Mouse (Mus musculus): ENCODE measurements around the gene Astn2.

Astn2 gene

DNA sequence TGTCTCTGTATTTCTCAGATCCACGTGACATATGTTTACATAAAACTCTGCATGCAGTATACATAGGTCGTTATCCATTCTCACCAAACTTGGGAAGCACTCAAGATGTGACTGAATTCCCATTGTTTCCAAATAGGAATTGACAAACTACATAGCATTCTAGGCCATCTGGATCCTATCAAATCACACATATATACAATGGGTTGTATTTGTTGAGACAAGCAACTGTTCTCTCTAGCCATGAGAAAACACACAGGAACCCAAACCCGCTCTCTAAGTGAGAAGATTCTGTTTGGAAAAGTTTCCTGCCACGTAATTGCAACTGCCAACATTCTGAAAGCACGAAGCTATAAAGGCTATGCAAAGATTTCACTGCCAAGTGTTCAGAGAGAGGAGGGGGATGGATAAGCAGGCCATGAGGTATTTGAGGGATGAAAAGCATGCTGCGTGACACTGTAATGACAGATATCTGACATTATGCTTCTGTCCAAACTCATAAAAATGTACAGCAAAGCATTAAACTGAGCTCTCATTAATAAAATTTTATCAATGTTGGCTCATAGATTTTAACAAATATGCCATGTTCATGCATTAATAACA lies 732.7 kb downstream of the Astn2 start:
- DNase-seq: no peak

DNA sequence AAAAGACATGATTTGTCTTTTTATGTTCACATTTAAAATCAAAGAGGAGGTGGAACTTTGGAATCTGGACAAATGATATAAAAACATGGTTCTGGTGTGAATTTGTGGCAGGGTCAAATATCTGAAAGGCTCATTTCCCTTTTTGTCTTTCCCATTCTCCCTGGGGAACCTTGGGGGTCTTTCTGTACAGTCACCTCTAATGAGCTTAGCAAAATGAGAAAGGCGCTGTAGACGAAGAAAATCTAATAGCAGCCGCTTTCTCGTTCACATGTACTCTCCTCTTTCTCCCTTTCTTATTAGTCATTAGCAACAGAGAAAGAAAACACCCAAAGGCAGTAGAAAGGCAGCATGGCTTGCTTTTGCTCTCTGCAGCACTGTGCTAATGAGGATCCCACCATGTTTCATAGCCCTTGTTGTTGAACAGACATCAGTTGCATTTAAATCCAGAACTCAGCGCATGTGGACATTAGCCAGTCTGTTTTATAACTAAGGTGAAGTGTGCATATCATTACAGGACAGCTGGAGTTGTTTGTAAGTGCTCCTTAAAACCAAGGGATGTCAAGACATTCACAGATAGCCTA lies 737.3 kb downstream of the Astn2 start:
- DNase-seq: no peak

DNA sequence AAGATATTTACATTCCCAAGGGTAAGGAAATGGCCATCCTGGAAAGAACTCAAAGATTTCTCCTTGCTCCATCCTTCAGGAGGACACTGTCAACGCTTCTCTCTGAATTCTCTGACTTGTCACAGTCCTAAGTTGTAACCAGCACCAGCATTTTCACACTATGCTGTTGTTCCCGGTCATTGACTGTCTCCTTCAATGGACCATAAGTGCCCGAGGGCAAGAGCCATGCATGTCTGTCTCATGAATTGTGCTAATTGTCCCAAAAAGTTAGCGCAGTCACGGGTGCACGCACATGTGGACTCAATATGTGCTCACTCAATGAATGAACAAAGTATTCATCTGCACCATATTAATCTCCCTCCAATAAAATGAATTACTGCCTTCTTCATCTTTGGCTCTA lies 741.2 kb downstream of the Astn2 start:
- DNase-seq: no peak

DNA sequence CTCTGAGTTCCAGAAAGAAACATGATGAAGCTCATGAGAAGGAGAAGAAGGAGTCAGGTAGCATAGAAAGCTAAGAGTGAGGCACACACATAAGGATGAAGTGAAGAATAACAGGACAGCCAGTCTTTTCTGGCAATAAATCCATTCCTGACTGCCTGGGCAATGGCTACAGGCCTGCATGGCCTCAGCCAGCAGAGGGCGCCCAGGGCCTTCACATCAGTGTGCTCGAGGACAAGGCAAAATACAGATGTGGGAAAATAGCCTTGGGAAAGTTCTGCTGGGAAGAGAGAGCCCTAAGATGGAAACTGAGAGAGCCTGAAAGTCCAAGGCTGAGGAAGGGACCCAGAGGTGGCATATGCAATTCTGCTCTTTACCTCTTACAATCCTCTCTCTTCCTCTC lies 749.7 kb downstream of the Astn2 start:
- DNase-seq: peak; percentile 85 to 87

DNA sequence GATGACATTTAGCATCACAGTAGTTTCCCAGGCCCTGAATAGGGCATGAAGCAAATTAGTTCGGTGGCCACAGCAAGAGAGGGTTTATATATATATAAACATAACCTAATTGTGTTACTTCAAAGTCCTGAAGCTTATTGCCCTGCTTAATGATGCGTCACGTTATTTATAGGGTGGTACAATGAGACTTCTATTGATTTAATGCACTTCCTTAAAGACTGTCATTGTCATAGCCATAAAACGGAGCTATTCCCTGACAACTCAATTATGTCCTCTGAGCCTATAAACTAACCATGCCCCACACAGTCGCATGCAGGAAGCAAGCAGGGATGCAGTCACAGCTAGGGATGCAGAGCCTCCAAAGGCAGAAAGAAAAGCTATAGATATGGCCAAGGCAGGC lies 761.8 kb downstream of the Astn2 start:
- no peak for DNase-seq

DNA sequence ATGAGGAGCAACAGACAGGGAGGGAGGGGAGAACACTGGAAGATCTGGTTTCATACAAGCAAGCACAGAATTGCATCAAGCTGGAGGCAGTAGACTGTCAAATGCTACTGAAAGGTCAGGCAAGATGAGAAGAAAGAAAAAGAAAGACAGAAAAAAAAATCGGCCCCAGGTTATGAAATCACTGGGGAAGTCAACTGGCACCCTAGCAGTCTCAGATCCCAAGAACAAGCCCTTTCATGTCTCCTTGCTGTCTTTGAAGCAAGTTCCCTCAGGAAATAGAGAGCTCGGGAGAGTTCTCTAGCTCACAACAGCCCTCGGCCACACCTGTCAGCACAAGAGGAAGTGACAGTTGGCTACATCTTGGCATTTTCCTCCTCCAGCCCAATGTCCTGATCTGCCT lies 766.2 kb downstream of the Astn2 start:
- DNase-seq: no peak

DNA sequence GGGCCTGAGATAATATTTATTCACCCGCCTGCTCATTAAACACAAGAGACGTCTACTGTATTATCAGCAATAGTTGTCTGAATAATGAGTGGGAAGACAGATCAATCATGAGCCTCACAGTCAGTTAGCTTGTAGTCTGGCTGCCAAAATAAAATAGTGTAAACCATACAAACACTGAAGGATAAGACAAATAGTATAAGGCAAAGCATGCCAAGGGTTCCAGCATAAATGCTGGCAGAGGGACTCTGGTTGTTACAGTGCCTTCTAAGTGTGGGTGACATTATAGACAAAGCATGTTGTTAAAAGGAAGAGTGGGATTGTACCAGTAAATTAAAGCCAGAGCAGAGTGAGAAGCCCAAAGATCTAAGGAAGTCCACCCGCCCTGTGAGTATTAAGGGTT lies 784.3 kb downstream of the Astn2 start:
- no peak for DNase-seq

DNA sequence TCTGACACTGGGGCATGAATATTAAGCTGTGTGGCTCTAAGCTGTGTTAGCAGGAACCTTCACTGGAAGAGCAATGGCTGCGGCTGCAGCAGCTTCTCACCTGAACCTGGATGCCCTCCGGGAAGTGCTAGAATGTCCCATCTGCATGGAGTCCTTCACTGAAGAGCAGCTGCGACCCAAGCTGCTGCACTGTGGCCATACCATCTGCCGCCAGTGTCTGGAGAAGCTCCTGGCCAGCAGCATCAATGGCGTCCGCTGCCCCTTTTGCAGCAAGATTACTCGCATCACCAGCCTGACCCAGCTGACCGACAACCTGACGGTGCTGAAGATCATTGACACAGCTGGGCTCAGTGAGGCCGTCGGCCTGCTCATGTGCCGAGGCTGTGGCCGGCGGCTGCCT lies 791.3 kb downstream of the Astn2 start:
- peak; percentile 31 to 33 for DNase-seq

DNA sequence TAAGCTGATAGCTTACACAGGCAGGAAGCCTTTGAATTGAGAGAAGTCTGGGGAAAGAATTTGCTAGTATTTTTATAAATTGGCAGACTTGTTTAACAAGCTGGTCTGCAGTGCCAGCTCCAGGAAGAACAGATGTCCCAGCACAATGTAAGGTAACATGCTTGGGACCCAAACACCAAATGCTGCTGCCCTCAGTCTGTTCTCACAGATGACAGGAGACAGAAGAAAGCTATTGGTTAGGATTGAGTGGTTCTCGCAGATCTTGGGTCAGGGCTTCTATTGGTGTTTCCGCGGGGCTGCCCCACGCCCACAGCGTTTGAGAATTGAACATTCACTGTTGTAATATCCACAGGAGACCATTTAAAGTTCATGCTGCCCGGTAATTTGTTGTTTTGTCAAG lies 793.5 kb downstream of the Astn2 start:
- DNase-seq: peak; percentile 48 to 60

DNA sequence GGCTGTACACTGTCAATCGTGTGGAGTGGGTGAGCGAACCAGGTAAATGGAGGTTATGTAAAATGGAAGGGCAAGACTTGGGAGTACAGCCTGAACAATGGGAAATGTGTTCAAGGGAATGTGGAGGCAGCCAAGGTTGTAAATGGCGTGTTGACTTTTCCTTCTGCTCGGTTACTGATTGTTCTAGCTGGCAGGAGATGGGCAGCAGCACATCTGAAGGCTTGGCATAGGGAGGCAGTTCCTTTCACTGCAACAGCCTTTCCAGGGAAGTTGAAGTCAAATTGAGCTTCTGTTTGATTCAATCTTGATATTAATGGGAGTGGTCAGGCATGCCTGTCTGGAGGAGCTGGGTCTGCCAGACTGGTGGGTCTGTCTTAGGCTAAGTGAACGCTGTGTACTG lies 794.1 kb downstream of the Astn2 start:
- no peak for DNase-seq

DNA sequence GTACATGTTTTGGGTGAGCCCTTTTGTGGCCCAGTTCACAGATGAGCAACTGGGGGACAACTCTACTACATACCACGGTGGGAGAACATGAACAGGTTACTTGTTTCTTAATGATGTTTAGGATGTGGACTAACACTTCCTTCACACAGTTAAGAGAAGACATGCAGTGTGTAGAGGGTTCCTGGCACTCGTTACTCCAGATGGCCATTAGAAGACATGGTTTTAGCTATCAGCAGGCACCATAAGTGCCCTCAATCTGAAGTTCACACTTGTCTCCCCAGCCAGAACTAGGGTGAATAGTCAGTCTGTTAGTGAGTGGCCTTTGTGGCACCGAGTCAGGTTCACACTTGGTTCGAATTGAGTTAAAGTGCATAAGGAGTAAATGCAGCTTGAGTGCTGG lies 796.3 kb downstream of the Astn2 start:
- DNase-seq: no peak

DNA sequence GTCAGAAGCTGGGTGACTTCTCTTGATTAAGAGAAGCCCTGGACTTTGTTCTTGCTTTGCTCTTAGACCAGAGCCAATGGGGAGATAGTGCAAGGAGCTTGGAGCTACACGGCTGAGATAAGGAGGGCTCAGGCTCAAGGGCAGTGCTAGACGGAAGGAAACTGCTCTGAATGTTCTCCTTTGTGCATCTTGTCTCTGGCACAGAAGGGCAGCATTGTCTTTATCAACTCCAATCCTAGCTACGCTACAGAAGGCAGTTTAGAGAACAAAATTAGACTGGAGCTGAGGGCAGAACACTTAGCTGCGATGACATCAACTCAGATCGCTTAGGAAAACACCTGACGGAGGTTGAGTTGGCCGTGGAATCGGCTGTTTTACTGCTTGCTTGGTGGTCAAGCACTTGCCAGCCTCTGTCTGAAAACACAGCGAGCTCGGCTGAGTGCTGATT lies 797.2 kb downstream of the Astn2 start:
- peak in 1 of 2 experiments; percentile 37 for DNase-seq

DNA sequence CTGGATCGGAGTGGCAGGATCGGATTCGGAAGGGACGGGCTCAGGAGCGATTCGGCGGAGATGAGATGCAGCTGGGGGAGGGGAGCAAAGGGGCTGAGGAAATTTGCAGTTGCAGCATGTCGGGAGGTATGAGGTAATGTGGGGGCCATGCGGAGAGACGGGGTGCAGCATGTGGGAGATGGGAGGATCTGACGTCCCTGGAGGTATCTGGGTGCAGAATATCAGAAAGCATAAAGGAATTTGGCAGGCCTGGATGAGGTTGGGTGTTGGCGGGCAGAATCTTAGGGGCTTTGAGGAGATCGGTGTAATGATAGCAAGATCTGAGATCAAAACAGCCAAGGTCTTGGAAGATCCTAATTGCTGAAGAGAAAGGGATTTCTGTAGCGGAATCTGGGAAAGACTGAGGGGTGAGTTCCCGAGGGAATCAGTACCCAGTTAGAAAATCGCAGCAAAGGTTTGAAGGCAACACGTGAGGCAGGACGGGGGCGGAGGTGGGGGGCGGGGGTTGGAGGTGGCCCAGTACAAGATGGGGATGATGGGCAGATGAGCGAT lies 799.2 kb downstream of the Astn2 start:
- DNase-seq: no peak

DNA sequence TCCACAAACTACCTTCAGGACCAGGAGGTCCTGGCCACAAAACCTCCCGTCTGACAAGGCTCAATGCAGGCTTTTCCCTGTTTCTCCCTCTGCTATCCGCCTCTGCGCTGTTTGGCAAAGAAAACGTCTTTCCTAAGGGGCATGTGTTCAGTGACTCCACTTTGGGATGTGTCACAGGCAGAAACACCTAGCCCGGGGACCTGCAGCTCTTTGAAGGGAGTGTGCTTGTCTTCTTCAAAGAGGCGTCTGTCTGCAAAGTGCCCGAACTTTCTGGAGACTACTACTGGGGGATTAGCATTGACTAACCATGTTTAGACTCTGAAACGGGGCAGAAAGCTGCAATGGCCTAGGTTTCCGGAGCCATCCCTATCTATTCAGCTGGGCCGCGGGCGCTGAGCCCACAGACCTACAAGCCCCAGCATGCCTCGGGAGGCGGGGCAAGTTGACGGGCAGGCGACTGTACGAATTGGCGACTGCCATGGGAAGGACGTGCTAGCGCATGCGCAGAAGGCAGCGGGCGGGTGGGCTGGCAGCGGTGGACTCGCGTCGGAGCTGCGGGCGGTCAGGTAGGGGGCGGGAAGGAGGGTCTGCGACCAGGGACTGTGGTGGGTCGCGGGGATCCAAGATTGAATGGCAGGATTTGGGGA lies 799.8 kb downstream of the Astn2 start, which contains the start of gene Trim32:
Trim32 (plus strand) TSS at position 483 of the 647 bp plus-strand sequence.
- DNase-seq: peak; percentile 99 to 100

DNA sequence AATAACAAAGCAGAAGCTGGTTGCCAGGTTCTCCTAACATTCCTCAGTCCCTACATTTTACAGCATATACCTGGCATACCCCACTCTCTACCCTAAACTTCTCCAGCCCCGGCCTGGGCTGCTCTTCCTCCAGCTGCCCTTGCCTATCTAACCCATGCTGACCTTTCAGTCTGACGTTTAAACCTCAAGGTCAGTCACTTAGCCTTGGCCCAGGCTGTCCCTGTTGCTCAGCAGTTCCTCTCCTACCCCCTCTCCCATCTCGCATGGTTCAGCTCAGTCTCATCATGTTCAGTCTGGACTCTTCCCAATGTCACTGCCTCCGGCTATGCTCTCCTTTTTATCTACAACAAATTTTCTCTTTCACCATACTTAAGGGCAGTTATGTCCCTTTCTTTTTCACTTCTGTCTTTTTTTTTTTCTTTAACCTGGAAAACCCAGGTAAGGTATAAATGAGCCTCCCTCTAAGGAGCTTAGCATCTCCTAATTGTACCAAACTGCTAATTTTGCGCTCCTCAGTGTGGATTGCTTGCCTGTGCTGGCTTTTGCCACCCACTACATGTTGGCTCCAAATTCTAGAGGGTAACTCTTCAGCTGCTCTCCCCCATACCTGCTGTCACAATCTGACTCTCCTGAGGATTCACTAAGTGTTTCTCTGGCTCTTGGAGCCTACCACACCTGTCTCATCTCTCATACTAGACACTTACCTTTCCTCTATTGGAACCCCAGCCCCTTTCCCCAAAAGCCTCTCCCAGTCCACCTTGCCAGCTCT lies 809.6 kb downstream of the Astn2 start:
- DNase-seq: no peak

DNA sequence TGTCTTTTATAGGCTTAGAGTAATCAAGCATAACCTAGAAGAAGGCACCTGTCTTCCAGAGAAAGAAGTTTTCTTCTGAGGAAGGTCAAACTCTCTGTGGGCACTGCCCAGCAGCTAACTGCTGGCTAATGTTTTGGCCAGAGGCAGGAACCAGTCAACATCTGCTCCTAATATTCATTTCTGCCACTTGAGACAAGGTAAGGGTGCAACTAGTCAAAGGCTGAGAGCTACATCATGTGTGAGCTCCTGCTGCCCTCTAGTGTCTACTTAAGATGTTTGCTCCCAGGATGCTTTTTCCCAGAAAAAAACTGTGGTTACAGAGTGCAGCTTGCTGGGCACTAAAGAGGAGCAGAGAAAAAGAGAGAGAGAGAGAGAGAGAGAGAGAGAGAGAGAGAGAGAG lies 814.6 kb downstream of the Astn2 start:
- peak in 1 of 2 experiments; percentile 51 for DNase-seq

DNA sequence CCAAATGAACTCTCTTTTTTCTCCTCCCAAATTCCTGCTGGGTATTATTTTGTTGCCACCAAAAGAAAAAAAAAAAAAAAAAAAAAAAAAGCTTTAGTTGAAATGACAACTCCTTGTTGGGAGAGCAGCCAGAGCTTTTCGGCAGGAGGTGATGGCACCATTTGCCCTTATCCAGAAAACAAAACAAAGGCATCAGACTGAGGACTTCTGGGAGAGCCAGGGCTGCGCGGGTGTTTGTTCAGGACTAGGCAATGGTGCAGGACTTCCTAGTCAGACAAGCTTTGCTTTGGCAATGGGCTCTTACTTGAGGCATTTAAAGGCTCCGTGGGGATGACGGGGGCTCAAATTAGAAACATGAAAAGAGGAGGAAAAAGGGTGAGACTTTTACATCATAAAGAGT lies 817.5 kb downstream of the Astn2 start:
- peak; percentile 72 for DNase-seq

DNA sequence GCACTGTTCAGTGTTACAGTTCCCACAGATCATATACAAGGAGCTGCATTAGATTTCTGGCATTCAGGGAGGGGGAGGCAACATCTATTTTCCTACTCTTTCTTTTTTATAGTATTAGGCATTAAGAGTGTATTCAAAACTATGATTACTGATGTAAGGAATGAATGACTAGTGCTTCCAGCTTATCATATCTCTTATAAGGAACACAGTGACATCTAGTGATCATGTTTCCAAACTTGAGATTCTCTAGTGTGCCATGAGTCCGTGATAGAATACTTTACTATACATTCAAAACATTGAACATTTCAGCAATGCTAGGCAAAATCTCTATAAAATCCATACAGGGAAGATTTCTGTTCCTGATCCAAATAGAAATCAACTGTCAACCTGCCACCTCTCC lies 824.2 kb downstream of the Astn2 start:
- DNase-seq: no peak

DNA sequence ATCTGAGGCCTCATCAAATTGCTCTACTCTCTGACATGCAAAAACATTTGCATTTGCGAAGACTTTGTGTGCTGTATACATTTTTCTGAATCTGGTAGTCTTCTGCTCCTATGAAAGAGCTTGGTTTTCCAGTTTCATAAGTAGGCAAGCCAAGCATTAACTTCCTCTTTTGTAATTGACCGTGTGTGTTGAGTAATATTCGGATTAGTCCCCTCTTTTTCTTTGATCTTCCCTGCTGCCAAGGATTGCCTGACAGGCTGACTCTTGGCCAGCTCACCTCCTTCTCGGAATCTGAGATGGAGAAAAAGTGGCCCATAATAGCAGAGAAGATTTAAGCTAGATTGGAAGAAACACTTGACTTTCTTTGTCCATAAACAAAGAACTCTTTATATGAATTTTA lies 838.9 kb downstream of the Astn2 start:
- DNase-seq: no peak

DNA sequence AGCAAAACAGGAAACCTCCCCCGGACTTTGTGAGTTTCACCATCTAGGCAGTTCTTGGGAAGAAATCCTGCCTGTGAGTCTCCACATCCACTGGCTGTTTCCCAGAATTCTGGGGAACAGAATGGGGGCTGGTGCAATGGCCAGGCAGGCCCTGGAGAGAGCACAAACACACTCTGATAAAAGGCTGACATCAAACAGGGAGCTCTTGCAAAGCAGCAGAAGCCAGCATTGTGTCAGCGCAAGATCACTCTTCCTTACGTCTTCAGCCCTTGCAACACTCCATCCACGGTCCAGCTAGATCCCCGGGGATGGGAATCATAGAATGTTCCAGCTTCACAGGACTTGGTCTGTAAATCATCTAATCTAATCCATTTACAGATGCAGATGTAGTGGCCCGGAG lies 855.9 kb downstream of the Astn2 start:
- no peak for DNase-seq

DNA sequence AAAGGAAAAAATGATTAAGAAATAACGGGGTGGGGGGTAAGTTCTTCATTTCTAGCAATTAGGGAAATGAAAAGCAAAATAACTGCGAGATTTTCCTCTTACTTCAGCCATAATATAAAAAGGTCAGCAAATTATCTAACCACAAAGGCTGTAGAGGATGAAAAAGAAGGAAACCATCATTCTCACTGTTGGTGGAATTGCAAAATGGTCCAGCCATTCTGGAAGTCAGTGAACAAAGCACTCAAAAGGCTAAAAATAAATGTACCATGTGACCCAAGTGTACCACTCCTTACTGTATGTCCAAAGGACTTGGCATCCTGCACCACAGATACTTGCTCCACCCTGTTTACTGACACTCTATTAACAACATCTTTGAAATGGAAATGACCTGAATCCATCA lies 858.8 kb downstream of the Astn2 start:
- no peak for DNase-seq

DNA sequence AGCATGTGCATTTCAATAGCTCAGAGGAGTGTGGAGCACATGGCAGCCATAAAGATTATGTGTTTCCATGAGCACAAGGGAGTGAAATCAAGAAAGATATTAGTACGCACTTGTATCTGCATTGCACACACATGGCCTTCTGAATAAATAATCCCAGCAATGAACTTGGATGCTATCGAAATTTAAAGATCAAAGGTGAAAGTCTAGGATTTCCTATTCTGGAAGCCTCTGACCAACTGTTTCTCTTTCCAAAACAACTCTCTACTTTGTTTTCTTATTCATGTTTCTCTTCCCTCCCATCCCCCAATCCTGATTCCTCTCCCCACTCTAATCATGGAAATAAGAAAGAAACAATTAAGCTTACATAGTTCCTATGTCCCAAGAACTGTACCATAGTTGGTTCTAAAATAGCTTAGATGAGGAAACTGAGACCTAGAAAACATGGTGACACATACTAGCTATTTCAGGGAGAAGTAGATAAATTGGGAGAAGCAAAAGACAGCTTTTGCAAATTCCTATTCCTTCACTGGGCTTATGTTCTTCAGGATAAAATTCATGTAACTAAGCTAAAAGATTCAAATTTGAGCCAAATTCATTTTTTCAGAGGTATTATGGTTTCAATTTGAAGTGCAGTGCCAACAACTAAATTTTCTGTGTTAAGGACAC lies 872.2 kb downstream of the Astn2 start:
- DNase-seq: no peak

DNA sequence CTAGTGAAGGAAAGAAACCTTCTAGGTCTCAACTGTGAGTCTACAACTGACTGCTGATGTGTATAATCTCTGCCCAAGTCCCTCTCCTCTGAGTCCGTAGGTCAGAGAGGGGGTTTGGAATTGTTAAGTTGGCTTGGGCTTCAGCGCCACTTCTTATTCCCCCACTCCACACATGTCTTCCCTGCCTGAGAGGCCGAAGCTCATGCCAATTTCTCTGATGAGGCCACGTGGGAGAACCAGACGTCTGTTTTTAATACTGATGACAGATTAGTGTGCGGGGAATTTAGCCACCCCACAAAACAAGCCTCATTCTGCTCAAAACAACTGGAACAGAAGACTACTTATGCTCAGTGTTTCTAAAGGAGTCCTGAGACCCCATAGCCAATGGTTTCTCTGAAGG lies 872.8 kb downstream of the Astn2 start:
- no peak for DNase-seq
